Mouse (Mus musculus): ENCODE results near the gene Olfr545. TPM values are rescaled to one million over a fixed set of nuclear protein-coding genes. Genes with fewer than 3 reads are reported as not detected.

Olfr545 gene
- polyA plus RNA-seq, 1 experiment from 2014 or later = not detected

GRCm38 (mm10) chr7:102477377-102477776, 22.0 kb downstream of the Olfr545 start:
- Histone ChIP-seq H3K4me2 (ENCODE audit: low read length) (no peak overlapping the region), H3K27ac (no peak overlapping the region), H3K4me1 (replicated peaks; ENCODE audit: insufficient read depth, low read length) (0 out of 2 replicates have a peak, but pooled peaks cover 6% of the 10 kb centered on the region), H3K27me3 (ENCODE audit: insufficient read depth, low read length) (no peaks in the 10 kb centered on the region), H3K4me3 (replicated peaks; ENCODE audit: low read depth, low read length) (no peak overlapping the region), H3K9me3 (replicated peaks; ENCODE audit: low read length) (no peaks in the 10 kb centered on the region), H3K9ac (ENCODE audit: low read depth, low read length) (no peak overlapping the region), H3K36me3 (ENCODE audit: insufficient read depth, low read length) (no peaks in the 10 kb centered on the region)
- DNase-seq (ENCODE audit: low spot score) (no peak), ATAC-seq (replicated peaks; ENCODE audit: low FRiP score, low read depth) (no peak)
- WGBS = 85% methylated on average over 11 of the region's 11 CpGs
- 0 out of 2 replicates have a peak, but pooled peaks have one; percentile 4 for TF ChIP-seq CTCF (IDR thresholded peaks at IDR 0.05; ENCODE audit: low read depth)

GRCm38 (mm10) chr7:102476601-102477000, 22.8 kb downstream of the Olfr545 start:
- TF ChIP-seq CTCF (IDR thresholded peaks at IDR 0.05; ENCODE audit: low read depth) = no peak
- Histone ChIP-seq H3K9ac (ENCODE audit: low read depth, low read length) (no peak overlapping the region), H3K4me1 (replicated peaks; ENCODE audit: insufficient read depth, low read length) (0 out of 2 replicates have a peak, but pooled peaks cover 6% of the 10 kb centered on the region), H3K27me3 (ENCODE audit: insufficient read depth, low read length) (no peaks in the 10 kb centered on the region), H3K4me3 (replicated peaks; ENCODE audit: low read depth, low read length) (no peak overlapping the region), H3K27ac (no peak overlapping the region), H3K9me3 (replicated peaks; ENCODE audit: low read length) (no peaks in the 10 kb centered on the region), H3K36me3 (ENCODE audit: insufficient read depth, low read length) (no peaks in the 10 kb centered on the region), H3K4me2 (ENCODE audit: low read length) (no peak overlapping the region)
- no peak for DNase-seq (ENCODE audit: low spot score)
- no peak for ATAC-seq (replicated peaks; ENCODE audit: low FRiP score, low read depth)
- 91% methylated on average over 5 of the region's 5 CpGs for WGBS

GRCm38 (mm10) chr7:102472675-102473074, 26.7 kb downstream of the Olfr545 start:
- Histone ChIP-seq H3K9ac (ENCODE audit: low read depth, low read length) (no peak overlapping the region), H3K9me3 (replicated peaks; ENCODE audit: low read length) (no peaks in the 10 kb centered on the region), H3K36me3 (ENCODE audit: insufficient read depth, low read length) (peaks cover 11% of the 10 kb centered on the region), H3K4me1 (replicated peaks; ENCODE audit: insufficient read depth, low read length) (no peaks in the 10 kb centered on the region), H3K4me3 (replicated peaks; ENCODE audit: low read depth, low read length) (no peak overlapping the region), H3K4me2 (ENCODE audit: low read length) (no peak overlapping the region), H3K27me3 (ENCODE audit: insufficient read depth, low read length) (no peaks in the 10 kb centered on the region), H3K27ac (no peak overlapping the region)
- DNase-seq (ENCODE audit: low spot score) (no peak), ATAC-seq (replicated peaks; ENCODE audit: low FRiP score, low read depth) (peak; percentile 49; the same call in 1 of the 2 replicates)
- TF ChIP-seq CTCF (IDR thresholded peaks at IDR 0.05; ENCODE audit: low read depth) = no peak
- 32% methylated on average over 5 of the region's 5 CpGs for WGBS

GRCm38 (mm10) chr7:102467566-102467965, 31.8 kb downstream of the Olfr545 start:
- WGBS = 90% methylated on average over 8 of the region's 8 CpGs
- Histone ChIP-seq H3K36me3 (ENCODE audit: insufficient read depth, low read length) (peaks cover 43% of the 10 kb centered on the region), H3K4me3 (replicated peaks; ENCODE audit: low read depth, low read length) (no peak overlapping the region)

GRCm38 (mm10) chr7:102458618-102459380, 40.6 kb downstream of the Olfr545 start:
- Histone ChIP-seq H3K27ac (no peak overlapping the region), H3K4me2 (ENCODE audit: low read length) (no peak overlapping the region), H3K36me3 (ENCODE audit: insufficient read depth, low read length) (peaks cover 57% of the 10 kb centered on the region), H3K9me3 (replicated peaks; ENCODE audit: low read length) (no peaks in the 10 kb centered on the region), H3K27me3 (ENCODE audit: insufficient read depth, low read length) (no peaks in the 10 kb centered on the region), H3K9ac (ENCODE audit: low read depth, low read length) (no peak overlapping the region), H3K4me1 (replicated peaks; ENCODE audit: insufficient read depth, low read length) (no peaks in the 10 kb centered on the region), H3K4me3 (replicated peaks; ENCODE audit: low read depth, low read length) (no peak overlapping the region)
- ATAC-seq (replicated peaks; ENCODE audit: low FRiP score, low read depth) (no peak), DNase-seq (ENCODE audit: low spot score) (no peak)
- 89% methylated on average over 5 of the region's 5 CpGs for WGBS
- no peak for TF ChIP-seq CTCF (IDR thresholded peaks at IDR 0.05; ENCODE audit: low read depth)

More at GRCm38 (mm10) chr7:102467566-102467965, 31.8 kb downstream of the Olfr545 start:
- Histone ChIP-seq H3K4me2 (ENCODE audit: low read length) (no peak overlapping the region), H3K4me1 (replicated peaks; ENCODE audit: insufficient read depth, low read length) (no peaks in the 10 kb centered on the region), H3K27ac (no peak overlapping the region), H3K9ac (ENCODE audit: low read depth, low read length) (no peak overlapping the region), H3K9me3 (replicated peaks; ENCODE audit: low read length) (no peaks in the 10 kb centered on the region), H3K27me3 (ENCODE audit: insufficient read depth, low read length) (no peaks in the 10 kb centered on the region)
- DNase-seq (ENCODE audit: low spot score) (no peak), ATAC-seq (replicated peaks; ENCODE audit: low FRiP score, low read depth) (no peak)
- TF ChIP-seq CTCF (IDR thresholded peaks at IDR 0.05; ENCODE audit: low read depth) = no peak

- 61% methylated on average over 9 of the region's 9 CpGs for WGBS
- no peak for TF ChIP-seq CTCF (IDR thresholded peaks at IDR 0.05; ENCODE audit: low read depth)
- no peak for DNase-seq (ENCODE audit: low spot score)
- no peak for ATAC-seq (replicated peaks; ENCODE audit: low FRiP score, low read depth)
- Histone ChIP-seq H3K27ac (no peak overlapping the region), H3K4me3 (replicated peaks; ENCODE audit: low read depth, low read length) (no peak overlapping the region), H3K4me2 (ENCODE audit: low read length) (no peak overlapping the region), H3K4me1 (replicated peaks; ENCODE audit: insufficient read depth, low read length) (no peaks in the 10 kb centered on the region; the same call in 1 of the 2 replicates), H3K36me3 (ENCODE audit: insufficient read depth, low read length) (peaks cover 20% of the 10 kb centered on the region; the same call in 1 of the 2 replicates), H3K27me3 (ENCODE audit: insufficient read depth, low read length) (no peaks in the 10 kb centered on the region), H3K9ac (ENCODE audit: low read depth, low read length) (no peak overlapping the region), H3K9me3 (replicated peaks; ENCODE audit: low read length) (no peaks in the 10 kb centered on the region)
Measured at GRCm38 (mm10) chr7:102446438-102446837, 52.9 kb downstream of the Olfr545 start.

All from kidney, postnatal 0 days (tissue).